Mouse (Mus musculus): ENCODE data around the gene Hdac7. TPM values are rescaled to one million over a fixed set of nuclear protein-coding genes. Genes with fewer than 3 reads are reported as not detected.

Hdac7 gene
- total and polyA plus RNA-seq, 2 experiments from 2014 or later, result 24.2 to 29.2 TPM

DNA sequence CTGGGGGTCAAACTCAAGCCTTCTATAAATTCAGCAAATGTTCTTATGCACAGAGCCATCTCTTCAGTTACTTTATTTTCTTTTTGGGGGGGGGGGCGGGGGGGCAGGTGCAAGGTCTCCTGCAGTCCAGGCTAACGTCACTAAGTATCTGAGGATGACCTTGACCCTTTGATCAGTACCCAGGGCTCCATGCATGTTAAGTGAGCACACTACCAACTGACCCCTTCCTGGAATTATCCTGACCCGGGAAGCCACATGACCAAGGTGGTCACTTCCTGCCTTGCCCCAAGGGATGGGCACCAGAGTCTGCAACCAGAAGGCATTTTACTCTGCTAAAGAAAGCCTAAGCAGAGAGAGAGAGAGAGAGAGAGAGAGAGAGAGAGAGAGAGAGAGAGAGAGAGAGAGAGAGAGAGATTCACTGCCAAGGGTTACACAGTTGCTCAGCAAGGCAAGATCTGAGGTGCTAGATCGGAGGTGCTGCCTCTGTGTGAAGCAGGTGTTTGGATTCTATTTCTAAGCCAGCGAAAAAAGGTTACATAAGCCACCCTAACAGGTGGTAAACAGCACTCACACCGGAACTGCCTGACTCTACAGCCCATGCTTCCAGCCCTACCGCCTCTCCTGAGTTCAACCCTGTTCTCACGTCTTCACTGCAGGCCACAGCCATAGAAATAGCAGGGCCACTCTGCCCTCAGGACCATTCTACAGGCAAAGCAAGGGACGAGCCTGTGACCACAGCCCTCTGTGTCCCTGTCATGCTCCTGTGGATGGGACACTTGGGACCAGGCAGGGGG, 80.8 kb downstream of the Hdac7 start:
- no peak overlapping the region for H3K4me3 ChIP-seq (ENCODE audit: low read depth, low read length)
- DNase-seq (ENCODE audit: low spot score) (no peak), ATAC-seq (ENCODE audit: low FRiP score) (no peak)
- H3K27me3 ChIP-seq (ENCODE audit: insufficient read depth, low read length), result no peaks in the 10 kb centered on the region
- no peak for TF ChIP-seq CTCF (IDR thresholded peaks at IDR 0.05)
- WGBS, result 72% methylated on average over 9 of the region's 9 CpGs
- H3K4me2 ChIP-seq (ENCODE audit: low read depth, low read length, poor library complexity, severe bottlenecking), result no peak overlapping the region; the same call in 1 of the 2 replicates
- no peak overlapping the region for H3K9ac ChIP-seq (replicated peaks; ENCODE audit: low read length, poor library complexity, severe bottlenecking)
- H3K36me3 ChIP-seq (ENCODE audit: insufficient read depth, low read length), result peaks cover 17% of the 10 kb centered on the region
- no peak overlapping the region for H3K27ac ChIP-seq (ENCODE audit: low read depth, low read length)
- H3K4me1 ChIP-seq (ENCODE audit: insufficient read depth, low read length), result peaks cover 4% of the 10 kb centered on the region; the same call in 1 of the 2 replicates
- no peaks in the 10 kb centered on the region for H3K9me3 ChIP-seq (ENCODE audit: low read length)

DNA sequence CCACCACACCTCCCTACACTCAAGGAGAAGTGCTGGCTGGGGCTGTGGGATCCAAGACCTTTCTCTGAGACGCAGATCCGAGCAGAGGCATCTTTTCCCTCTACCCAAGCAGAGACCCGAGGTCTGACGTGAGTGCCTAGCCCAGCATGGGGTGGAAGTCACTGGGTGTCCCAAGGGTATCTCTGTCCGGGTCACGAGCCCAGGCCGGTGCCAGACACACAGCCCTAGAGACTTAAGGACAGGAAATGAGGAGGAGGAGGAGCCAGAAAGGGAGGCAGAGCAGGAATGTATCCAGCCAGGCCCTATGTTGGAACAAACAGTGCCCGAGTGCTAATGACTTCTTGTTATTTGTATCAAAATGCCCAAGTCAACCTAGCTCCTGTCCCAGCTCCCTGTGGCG, 81.6 kb downstream of the Hdac7 start:
- WGBS, result 78% methylated on average over 9 of the region's 9 CpGs
- H3K36me3 ChIP-seq (ENCODE audit: insufficient read depth, low read length), result peaks cover 24% of the 10 kb centered on the region
- H3K9me3 ChIP-seq (ENCODE audit: low read length), result no peaks in the 10 kb centered on the region
- no peak overlapping the region for H3K4me3 ChIP-seq (ENCODE audit: low read depth, low read length)
- no peak for DNase-seq (ENCODE audit: low spot score)
- no peaks in the 10 kb centered on the region for H3K27me3 ChIP-seq (ENCODE audit: insufficient read depth, low read length)
- ATAC-seq (ENCODE audit: low FRiP score), result no peak
- H3K27ac ChIP-seq (ENCODE audit: low read depth, low read length), result no peak overlapping the region
- H3K4me1 ChIP-seq (ENCODE audit: insufficient read depth, low read length), result peaks cover 3% of the 10 kb centered on the region; the same call in 1 of the 2 replicates
- TF ChIP-seq CTCF (IDR thresholded peaks at IDR 0.05), result no peak
- no peak overlapping the region for H3K4me2 ChIP-seq (ENCODE audit: low read depth, low read length, poor library complexity, severe bottlenecking)
- H3K9ac ChIP-seq (replicated peaks; ENCODE audit: low read length, poor library complexity, severe bottlenecking), result no peak overlapping the region

DNA sequence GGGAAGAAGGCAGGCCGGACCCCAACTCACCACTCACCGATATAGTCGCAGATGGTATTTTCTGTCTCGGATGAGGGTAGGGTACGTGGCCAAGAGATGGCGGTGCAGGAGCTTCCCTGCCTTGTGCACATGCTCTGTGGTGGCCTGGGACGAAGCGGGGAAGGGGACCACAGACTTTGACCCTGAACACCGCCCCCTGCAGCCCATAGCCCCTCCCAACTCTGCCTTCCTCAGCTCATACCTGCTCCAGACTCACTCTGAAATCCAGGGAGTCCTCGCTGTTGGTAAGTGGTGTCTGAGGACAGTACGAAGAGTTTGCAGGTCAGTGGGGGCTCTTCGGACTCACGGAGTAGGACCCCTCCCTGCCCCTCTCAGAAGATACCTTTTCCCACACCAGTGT, 82.9 kb downstream of the Hdac7 start:
- no peaks in the 10 kb centered on the region for H3K9me3 ChIP-seq (ENCODE audit: low read length)
- WGBS, result 49% methylated on average over 13 of the region's 13 CpGs

DNA sequence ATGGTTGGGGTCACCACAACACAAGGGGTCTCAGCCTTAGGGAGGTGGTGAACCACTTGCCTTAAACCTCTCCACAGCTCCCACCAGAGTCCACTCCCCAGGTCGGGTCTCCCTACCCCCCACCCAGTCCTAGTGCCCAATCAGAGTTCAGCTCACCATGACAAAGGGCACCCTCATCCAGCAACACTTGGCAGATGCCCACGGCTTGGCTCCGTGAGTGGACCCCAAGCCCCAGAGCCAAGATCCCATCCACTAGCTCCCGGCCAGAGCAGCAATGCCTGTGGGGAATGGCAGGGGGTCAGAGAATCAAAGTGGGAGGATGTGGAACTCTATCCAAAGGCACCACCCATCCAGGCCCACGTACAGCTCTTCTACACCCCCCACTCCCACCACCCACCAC, 83.3 kb downstream of the Hdac7 start:
- H3K4me1 ChIP-seq (ENCODE audit: insufficient read depth, low read length), result no peaks in the 10 kb centered on the region; the same call in 1 of the 2 replicates
- no peak overlapping the region for H3K9ac ChIP-seq (replicated peaks; ENCODE audit: low read length, poor library complexity, severe bottlenecking)
- 66% methylated on average over 5 of the region's 5 CpGs for WGBS
- H3K9me3 ChIP-seq (ENCODE audit: low read length), result no peaks in the 10 kb centered on the region
- H3K27ac ChIP-seq (ENCODE audit: low read depth, low read length), result no peak overlapping the region
- peaks cover 4% of the 10 kb centered on the region; the same call in 1 of the 2 replicates for H3K27me3 ChIP-seq (ENCODE audit: insufficient read depth, low read length)
- no peak overlapping the region for H3K4me2 ChIP-seq (ENCODE audit: low read depth, low read length, poor library complexity, severe bottlenecking)
- H3K4me3 ChIP-seq (ENCODE audit: low read depth, low read length), result no peak overlapping the region
- H3K36me3 ChIP-seq (ENCODE audit: insufficient read depth, low read length), result peaks cover 37% of the 10 kb centered on the region
- DNase-seq (ENCODE audit: low spot score), result no peak
- no peak for ATAC-seq (ENCODE audit: low FRiP score)
- no peak for TF ChIP-seq CTCF (IDR thresholded peaks at IDR 0.05)

More for the DNA sequence above, 82.9 kb downstream of the Hdac7 start:
- peaks cover 4% of the 10 kb centered on the region; the same call in 1 of the 2 replicates for H3K27me3 ChIP-seq (ENCODE audit: insufficient read depth, low read length)
- H3K4me1 ChIP-seq (ENCODE audit: insufficient read depth, low read length), result peaks cover 3% of the 10 kb centered on the region; the same call in 1 of the 2 replicates
- no peak; the same call in 1 of the 2 replicates for ATAC-seq (ENCODE audit: low FRiP score)
- no peak overlapping the region for H3K9ac ChIP-seq (replicated peaks; ENCODE audit: low read length, poor library complexity, severe bottlenecking)
- H3K27ac ChIP-seq (ENCODE audit: low read depth, low read length), result no peak overlapping the region
- DNase-seq (ENCODE audit: low spot score), result no peak
- no peak for TF ChIP-seq CTCF (IDR thresholded peaks at IDR 0.05)
- H3K36me3 ChIP-seq (ENCODE audit: insufficient read depth, low read length), result peaks cover 33% of the 10 kb centered on the region
- H3K4me2 ChIP-seq (ENCODE audit: low read depth, low read length, poor library complexity, severe bottlenecking), result no peak overlapping the region
- H3K4me3 ChIP-seq (ENCODE audit: low read depth, low read length), result no peak overlapping the region

DNA sequence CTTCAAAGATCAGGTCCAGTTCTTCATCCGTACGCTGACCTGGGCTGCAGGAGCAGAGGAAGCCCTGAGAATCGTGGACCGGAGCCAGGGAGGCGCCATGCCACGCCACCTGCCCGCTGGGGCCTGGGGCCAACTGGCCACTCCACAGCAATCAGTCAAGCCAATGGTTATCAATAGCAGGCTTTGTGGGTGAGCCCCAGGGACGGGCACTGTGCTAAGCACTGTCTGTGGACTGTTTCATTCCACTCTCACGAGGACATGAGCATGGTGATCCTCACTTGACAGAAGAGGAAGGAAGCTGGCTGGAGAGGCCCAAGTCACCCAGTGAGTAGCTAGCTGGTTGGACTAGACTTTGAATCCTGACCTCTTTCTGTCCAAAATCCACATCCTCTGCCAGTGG, 84.3 kb downstream of the Hdac7 start:
- H3K27me3 ChIP-seq (ENCODE audit: insufficient read depth, low read length), result peaks cover 4% of the 10 kb centered on the region; the same call in 1 of the 2 replicates
- no peak for TF ChIP-seq CTCF (IDR thresholded peaks at IDR 0.05)
- H3K9me3 ChIP-seq (ENCODE audit: low read length), result no peaks in the 10 kb centered on the region
- no peak overlapping the region for H3K4me2 ChIP-seq (ENCODE audit: low read depth, low read length, poor library complexity, severe bottlenecking)
- no peaks in the 10 kb centered on the region; the same call in 1 of the 2 replicates for H3K4me1 ChIP-seq (ENCODE audit: insufficient read depth, low read length)
- no peak for ATAC-seq (ENCODE audit: low FRiP score)
- H3K27ac ChIP-seq (ENCODE audit: low read depth, low read length), result no peak overlapping the region
- H3K9ac ChIP-seq (replicated peaks; ENCODE audit: low read length, poor library complexity, severe bottlenecking), result no peak overlapping the region
- H3K4me3 ChIP-seq (ENCODE audit: low read depth, low read length), result no peak overlapping the region
- DNase-seq (ENCODE audit: low spot score), result no peak
- peaks cover 37% of the 10 kb centered on the region for H3K36me3 ChIP-seq (ENCODE audit: insufficient read depth, low read length)
- 81% methylated on average over 9 of the region's 9 CpGs for WGBS

DNA sequence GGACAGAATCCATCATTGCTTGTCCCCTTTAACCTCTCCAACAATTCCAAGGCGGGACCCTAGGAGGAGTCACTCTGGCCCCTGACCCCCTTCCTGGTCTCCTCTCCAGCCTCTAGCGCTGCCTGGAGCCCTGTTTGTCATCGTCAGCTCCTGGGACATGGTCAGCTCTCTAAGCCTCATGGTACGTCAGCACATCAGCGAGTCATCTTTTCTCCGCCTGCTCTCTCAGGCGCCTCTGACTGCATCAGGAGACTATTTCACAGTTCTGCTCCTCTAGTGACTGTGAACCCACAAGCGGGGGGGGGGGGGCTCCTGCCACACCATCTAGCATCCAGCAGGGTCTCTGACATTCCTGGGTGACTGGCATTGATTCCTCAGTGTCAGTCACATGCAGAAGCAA, 88.9 kb downstream of the Hdac7 start:
- Histone ChIP-seq H3K9ac (replicated peaks; ENCODE audit: low read length, poor library complexity, severe bottlenecking) (no peak overlapping the region), H3K9me3 (ENCODE audit: low read length) (no peaks in the 10 kb centered on the region), H3K4me2 (ENCODE audit: low read depth, low read length, poor library complexity, severe bottlenecking) (no peak overlapping the region), H3K4me1 (ENCODE audit: insufficient read depth, low read length) (no peaks in the 10 kb centered on the region), H3K36me3 (ENCODE audit: insufficient read depth, low read length) (peaks cover 40% of the 10 kb centered on the region), H3K27me3 (ENCODE audit: insufficient read depth, low read length) (peaks cover 4% of the 10 kb centered on the region; the same call in 1 of the 2 replicates), H3K4me3 (ENCODE audit: low read depth, low read length) (no peak overlapping the region), H3K27ac (ENCODE audit: low read depth, low read length) (no peak overlapping the region)
- TF ChIP-seq CTCF (IDR thresholded peaks at IDR 0.05), result no peak
- WGBS, result 52% methylated on average over 8 of the region's 8 CpGs
- no peak for DNase-seq (ENCODE audit: low spot score)
- ATAC-seq (ENCODE audit: low FRiP score), result no peak

Measured in midbrain, postnatal 0 days (tissue).